Comparison of ENCODE assay signal across 7 mouse cellular contexts in the genomic region with DNA sequence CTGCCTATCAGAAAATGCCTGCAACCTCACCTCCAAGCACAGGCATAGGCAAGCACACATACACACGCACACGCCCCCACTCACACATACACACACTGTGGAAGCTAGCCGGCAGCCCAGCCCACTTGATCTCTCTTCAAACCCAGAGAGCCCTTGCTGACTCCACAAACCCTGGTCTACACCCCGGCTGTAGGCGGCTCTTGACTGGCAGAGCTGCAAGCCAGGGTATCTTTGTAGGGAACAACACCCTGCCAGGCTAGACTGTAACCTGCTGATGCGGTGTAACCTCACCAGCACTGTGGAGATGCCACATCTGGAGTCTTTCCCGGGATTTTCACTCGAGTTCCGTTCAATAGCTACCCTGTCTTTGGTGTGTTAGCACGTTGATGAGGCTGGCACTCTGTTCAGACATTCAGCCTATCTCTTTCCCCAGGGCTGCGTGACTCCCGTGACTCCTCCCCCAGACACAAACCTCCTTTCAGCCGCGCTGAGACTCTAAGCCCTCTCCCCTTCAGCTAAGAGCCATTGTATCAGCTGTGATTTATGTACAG.
DNase-seq lines count a peak whose midpoint lies in the region; ATAC-seq and TF ChIP-seq lines count a peak whose summit lies in the region.

No protein-coding gene starts in this region.

- peak overlapping the region; percentile 93 for H3K27ac ChIP-seq in midbrain, embryonic 14.5 days (replicated peaks; ENCODE audit: low read depth, low read length)

- H3K9me3 ChIP-seq in midbrain, embryonic 14.5 days (ENCODE audit: control insufficient read depth, low read length): no peaks in the 10 kb centered on the region

- peak; percentile 85 for ATAC-seq in midbrain, embryonic 14.5 days (ENCODE audit: low FRiP score, low TSS enrichment)

- H3K9ac ChIP-seq in midbrain, embryonic 14.5 days (replicated peaks; ENCODE audit: low read length): peak overlapping the region; percentile 64

- peak; percentile 35 for DNase-seq in R1 (ENCODE audit: low read depth, low spot score)
- peak; percentile 96 for DNase-seq in brain, embryonic 14.5 days (ENCODE audit: low read depth)
- DNase-seq in frontal cortex, postnatal 36 days (ENCODE audit: low spot score in 2 of 2): peak; percentile 61 to 66
- peak; percentile 55 to 71 for DNase-seq in layer of hippocampus, postnatal 14 days (ENCODE audit: low spot score in 2 of 2)
- DNase-seq in midbrain, embryonic 14.5 days: peak; percentile 88
- DNase-seq in yolk sac, embryonic 10.5 days (ENCODE audit: low spot score): peak; percentile 32
- no peak for DNase-seq in urinary bladder, postnatal 25 days (ENCODE audit: low spot score)

- 2% methylated on average over 14 of the region's 14 CpGs for WGBS in midbrain, embryonic 14.5 days

- H3K4me3 ChIP-seq in midbrain, embryonic 14.5 days (replicated peaks; ENCODE audit: low read depth, low read length): peak overlapping the region; percentile 31

- H3K27me3 ChIP-seq in midbrain, embryonic 14.5 days (ENCODE audit: control insufficient read depth, insufficient read depth, low read length): no peaks in the 10 kb centered on the region

- H3K36me3 ChIP-seq in midbrain, embryonic 14.5 days (ENCODE audit: control insufficient read depth, insufficient read depth, low read length): no peaks in the 10 kb centered on the region

- peak overlapping the region; percentile 52 for H3K4me2 ChIP-seq in midbrain, embryonic 14.5 days (ENCODE audit: low read length)

- TF ChIP-seq CTCF in brain, embryonic 14.5 days (IDR thresholded peaks at IDR 0.05; ENCODE audit: borderline replicate concordance, extremely low read depth, insufficient read depth, insufficient read length): no peak

- TF ChIP-seq POLR2A in brain, embryonic 14.5 days (IDR thresholded peaks at IDR 0.05; ENCODE audit: borderline replicate concordance, extremely low read depth, insufficient read depth, insufficient read length, poor library complexity, severe bottlenecking): peak; percentile 15; the same call in 1 of the 2 replicates

- peaks cover 59% of the 10 kb centered on the region for H3K4me1 ChIP-seq in midbrain, embryonic 14.5 days (ENCODE audit: control insufficient read depth, insufficient read depth, low read length)
